Mouse (Mus musculus) gastrocnemius, adult 18-20 months (tissue): ENCODE measurements around the gene Pex26. TPM values are rescaled to one million over a fixed set of nuclear protein-coding genes. Genes with fewer than 3 reads are reported as not detected.
A peak's percentile ranks its signal among the peaks of the same experiment; 100 is the strongest.

Experiments
- DNase-seq: peaks from one replicate; pipeline ENCODE4 v3.0.0; 2021; ENCODE audit warnings: low spot score
- total RNA-seq, 2 experiments: library from RNA; stranded (reverse); gene quantifications; 2 replicates each; pipeline ENCODE4 v1.2.3; 2021

Gene Pex26
- total RNA-seq, 2 experiments from 2014 or later, result 2.9 TPM

- DNase-seq, result no peak
Measured at GRCm38 (mm10) chr6:121162616-121163015, 20.9 kb upstream of the Pex26 start.

GRCm38 (mm10) chr6:121166098-121166552, 17.3 kb upstream of the Pex26 start:
- no peak for DNase-seq

- no peak for DNase-seq
Measured at GRCm38 (mm10) chr6:121167381-121167975, 16.0 kb upstream of the Pex26 start.

GRCm38 (mm10) chr6:121171102-121171501, 12.4 kb upstream of the Pex26 start:
- peak; percentile 49 for DNase-seq

- DNase-seq, result peak; percentile 55
Measured at GRCm38 (mm10) chr6:121173471-121173870, 10.0 kb upstream of the Pex26 start.

- DNase-seq, result no peak
Measured at GRCm38 (mm10) chr6:121174761-121175160, 8.7 kb upstream of the Pex26 start.

- no peak for DNase-seq
Measured at GRCm38 (mm10) chr6:121176011-121176730, 7.3 kb upstream of the Pex26 start.

- no peak for DNase-seq
Measured at GRCm38 (mm10) chr6:121176731-121177098, 6.8 kb upstream of the Pex26 start.

- no peak for DNase-seq
Measured at GRCm38 (mm10) chr6:121177118-121177708, 6.3 kb upstream of the Pex26 start.

- DNase-seq, result peak; percentile 80
Measured at GRCm38 (mm10) chr6:121178700-121179358, 4.6 kb upstream of the Pex26 start.

- no peak for DNase-seq
Measured at GRCm38 (mm10) chr6:121179846-121180245, 3.6 kb upstream of the Pex26 start.

- DNase-seq, result peak; percentile 68
Measured at GRCm38 (mm10) chr6:121184198-121185140, 1.0 kb downstream of the Pex26 start.

- no peak for DNase-seq
Measured at GRCm38 (mm10) chr6:121185232-121185631, 1.8 kb downstream of the Pex26 start.

GRCm38 (mm10) chr6:121191261-121192009, 8.0 kb downstream of the Pex26 start:
- no peak for DNase-seq

- no peak for DNase-seq
Measured at GRCm38 (mm10) chr6:121194061-121194955, 10.8 kb downstream of the Pex26 start.

GRCm38 (mm10) chr6:121194956-121195731, 11.7 kb downstream of the Pex26 start:
- no peak for DNase-seq

- no peak for DNase-seq
Measured at GRCm38 (mm10) chr6:121197807-121198365, 14.4 kb downstream of the Pex26 start.

- no peak for DNase-seq
Measured at GRCm38 (mm10) chr6:121200458-121200857, 17.0 kb downstream of the Pex26 start.
